Mouse (Mus musculus): ENCODE results near the gene Vmn1r64.
"Not testable (repeated sequence)": the region's sequence is repeated elsewhere in the genome, so short reads cannot be mapped to it uniquely, and the experiment has no call there.

Gene Vmn1r64

GRCm38 (mm10) chr7:5884442-5884841 is at the start of gene Vmn1r64:
TSS of gene Vmn1r64 (minus strand) at chr7:5884542.
- in situ Hi-C loops (cut with MboI, MseI): no loop called here

- in situ Hi-C loops (cut with MboI, MseI): no loop called here
These were observed 14.9 kb upstream of the Vmn1r64 start for GRCm38 (mm10) chr7:5899238-5899637.

DNA sequence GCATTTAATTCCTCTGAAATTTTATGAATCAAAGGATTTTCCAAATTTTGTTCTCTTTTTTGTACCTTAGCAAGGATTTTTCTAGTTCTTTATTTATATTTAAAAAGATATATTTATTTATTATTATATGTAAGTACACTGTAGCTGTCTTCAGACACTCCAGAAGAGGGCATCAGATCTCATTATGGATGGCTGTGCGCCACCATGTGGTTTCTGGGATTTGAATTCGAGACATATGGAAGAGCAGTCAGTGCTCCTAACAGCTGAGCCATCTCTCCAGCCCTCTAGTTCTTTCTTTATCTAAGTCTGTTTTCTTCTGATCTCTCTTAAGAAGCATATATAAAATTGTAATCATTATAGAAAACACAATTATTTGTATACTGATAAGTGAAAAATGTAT is 12.9 kb upstream of the Vmn1r64 start:
- in situ Hi-C loops (cut with MboI, MseI): not testable (repeated sequence)

All from T-helper 17 cell (primary cell).